Mouse (Mus musculus): ENCODE results near the gene Uqcr11.

GRCm38 (mm10) chr10:80399191-80399972, 7.2 kb downstream of the Uqcr11 start, which contains the start of gene Mbd3:
- TF ChIP-seq ZNF384 (IDR thresholded peaks at IDR 0.05; ENCODE audit: low read depth, low read length) (no peak), ZC3H11A (IDR thresholded peaks at IDR 0.05; ENCODE audit: borderline replicate concordance, low read depth, low read length) (no peak), HCFC1 (IDR thresholded peaks at IDR 0.05; ENCODE audit: borderline replicate concordance, insufficient read depth, low read length) (peak; percentile 53; the same call in 1 of the 2 replicates), CHD2 (IDR thresholded peaks at IDR 0.05; ENCODE audit: low read depth, low read length) (peak; percentile 57)

Measured in ES-E14 (cell line).